Mouse (Mus musculus): ENCODE data around the gene Gm9780. TPM values are rescaled to one million over a fixed set of nuclear protein-coding genes. Genes with fewer than 3 reads are reported as not detected.
A peak's percentile ranks its signal among the peaks of the same experiment; 100 is the strongest.
"Not testable (repeated sequence)": the region's sequence is repeated elsewhere in the genome, so short reads cannot be mapped to it uniquely, and the experiment has no call there.

The Gm9780 gene
- polyA plus RNA-seq, 1 experiment from 2014 or later = 8.3 TPM

DNA sequence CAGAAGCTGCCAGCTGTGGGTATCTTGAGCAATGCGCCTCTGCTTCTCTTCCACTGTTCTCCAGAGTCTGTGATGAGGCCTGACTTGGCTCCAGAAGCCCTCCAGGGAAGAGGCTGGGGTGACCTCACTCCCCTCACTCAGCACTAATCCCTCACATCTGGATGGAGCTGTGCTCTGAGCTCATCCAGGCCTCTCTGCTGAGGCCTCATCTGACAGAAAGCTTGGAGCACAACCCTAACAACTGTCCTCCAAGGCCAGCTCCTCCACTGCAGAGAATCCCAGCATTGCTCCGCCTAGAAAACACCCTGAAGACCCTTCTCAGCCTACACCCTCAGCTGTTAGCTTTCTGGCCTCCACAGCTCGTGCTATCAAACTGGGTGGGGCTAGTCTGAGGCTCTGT is 8.1 kb downstream of the Gm9780 start:
- not testable (repeated sequence) for H3K9me3 ChIP-seq; H3K4me2 ChIP-seq (replicated peaks); H3K36me3 ChIP-seq; H3K4me3 ChIP-seq; H3K4me1 ChIP-seq; H3K27ac ChIP-seq (replicated peaks); H3K9ac ChIP-seq (replicated peaks); ATAC-seq (replicated peaks); H3K27me3 ChIP-seq
- WGBS = no CpG with 5 or more reads among the region's 3 CpGs

DNA sequence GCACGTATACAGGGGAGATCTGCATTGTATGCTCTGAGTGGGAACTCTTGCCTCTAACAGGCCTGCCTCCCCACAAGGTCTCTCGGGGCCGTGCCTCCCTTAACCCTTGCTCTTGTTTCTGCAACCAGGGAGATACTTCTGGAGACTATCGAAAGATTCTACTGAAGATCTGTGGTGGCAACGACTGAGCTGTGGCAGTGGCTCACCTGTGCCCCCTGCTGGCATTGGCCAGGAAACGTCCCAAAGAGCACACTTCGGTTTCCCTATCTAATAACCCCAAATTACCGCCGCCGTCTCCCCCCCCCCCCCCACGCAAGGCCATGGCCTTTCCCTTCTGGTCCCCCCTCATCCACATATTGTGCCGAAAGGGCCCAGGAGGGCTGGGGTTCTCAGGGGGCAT is 16.9 kb downstream of the Gm9780 start:
- H3K27ac ChIP-seq (replicated peaks); ATAC-seq (replicated peaks); H3K9ac ChIP-seq (replicated peaks); H3K4me2 ChIP-seq (replicated peaks); H3K27me3 ChIP-seq; H3K4me3 ChIP-seq; H3K4me1 ChIP-seq; H3K9me3 ChIP-seq; H3K36me3 ChIP-seq: not testable (repeated sequence)
- WGBS = no CpG with 5 or more reads among the region's 12 CpGs

- not testable (repeated sequence) for H3K27ac ChIP-seq (replicated peaks); ATAC-seq (replicated peaks); H3K36me3 ChIP-seq; H3K4me1 ChIP-seq; H3K27me3 ChIP-seq; H3K9me3 ChIP-seq; H3K4me3 ChIP-seq; H3K4me2 ChIP-seq (replicated peaks); H3K9ac ChIP-seq (replicated peaks)
- WGBS = no CpG with 5 or more reads among the region's 6 CpGs
These were observed 19.7 kb downstream of the Gm9780 start for GRCm38 (mm10) chr14:26022831-26023230.

DNA sequence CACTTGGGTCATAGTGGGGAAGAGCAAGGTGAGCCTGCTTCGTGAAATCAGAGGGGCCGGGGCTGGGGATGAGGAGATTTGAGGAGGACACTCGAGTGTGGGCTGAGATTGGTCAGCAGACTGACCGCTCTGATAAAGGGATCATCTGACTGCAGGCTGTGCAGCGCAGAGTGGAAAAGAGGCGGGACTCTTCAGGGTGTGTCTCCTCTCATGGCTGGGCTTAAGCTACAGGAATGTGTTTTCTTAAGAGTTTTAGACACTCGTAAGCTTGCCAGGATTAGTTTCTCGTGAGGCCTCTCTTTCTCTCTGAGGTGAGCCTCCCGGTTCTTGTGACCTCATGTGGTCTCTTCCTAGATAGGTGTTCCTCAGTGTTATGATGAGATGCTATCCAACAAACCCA is 21.0 kb downstream of the Gm9780 start:
- H3K27ac ChIP-seq (replicated peaks); H3K36me3 ChIP-seq; ATAC-seq (replicated peaks); H3K27me3 ChIP-seq; H3K4me2 ChIP-seq (replicated peaks); H3K9ac ChIP-seq (replicated peaks); H3K4me1 ChIP-seq; H3K4me3 ChIP-seq; H3K9me3 ChIP-seq: not testable (repeated sequence)
- WGBS = no CpG with 5 or more reads among the region's 9 CpGs

GRCm38 (mm10) chr14:26016414-26016813 is 26.1 kb downstream of the Gm9780 start:
- not testable (repeated sequence) for ATAC-seq (replicated peaks); H3K4me1 ChIP-seq; H3K9me3 ChIP-seq; H3K4me3 ChIP-seq; H3K27me3 ChIP-seq; H3K36me3 ChIP-seq; H3K4me2 ChIP-seq (replicated peaks); H3K9ac ChIP-seq (replicated peaks); H3K27ac ChIP-seq (replicated peaks)
- no CpG with 5 or more reads among the region's 7 CpGs for WGBS

- H3K9me3 ChIP-seq; H3K9ac ChIP-seq (replicated peaks); H3K4me1 ChIP-seq; H3K36me3 ChIP-seq; H3K27ac ChIP-seq (replicated peaks); H3K4me2 ChIP-seq (replicated peaks); ATAC-seq (replicated peaks); H3K4me3 ChIP-seq; H3K27me3 ChIP-seq: not testable (repeated sequence)
- WGBS = no CpG with 5 or more reads among the region's 2 CpGs
These were observed 35.0 kb downstream of the Gm9780 start for GRCm38 (mm10) chr14:26007462-26007861.

DNA sequence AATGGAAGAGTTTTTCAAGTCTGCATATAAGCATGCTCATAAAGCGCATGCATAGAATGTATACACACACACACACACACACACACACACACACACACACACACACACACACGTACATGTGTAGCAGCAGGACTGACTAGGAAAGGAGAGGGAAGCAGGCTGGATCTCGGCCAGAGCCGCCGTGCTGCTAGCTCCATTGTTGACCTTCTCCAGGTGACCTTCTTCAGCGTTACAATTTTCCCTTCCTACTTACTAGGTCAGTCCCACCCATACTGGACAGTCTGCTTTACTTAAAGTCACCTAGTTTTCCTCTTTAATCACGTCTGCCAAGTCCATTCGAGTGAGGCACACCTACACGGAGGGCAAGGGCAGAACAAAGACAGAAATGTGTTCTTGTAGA is 60.6 kb downstream of the Gm9780 start:
- not testable (repeated sequence) for H3K4me2 ChIP-seq (replicated peaks); ATAC-seq (replicated peaks); H3K9ac ChIP-seq (replicated peaks); H3K4me1 ChIP-seq; H3K27me3 ChIP-seq; H3K9me3 ChIP-seq; H3K36me3 ChIP-seq; H3K4me3 ChIP-seq; H3K27ac ChIP-seq (replicated peaks)
- WGBS = 81% methylated on average over 5 of the region's 9 CpGs

DNA sequence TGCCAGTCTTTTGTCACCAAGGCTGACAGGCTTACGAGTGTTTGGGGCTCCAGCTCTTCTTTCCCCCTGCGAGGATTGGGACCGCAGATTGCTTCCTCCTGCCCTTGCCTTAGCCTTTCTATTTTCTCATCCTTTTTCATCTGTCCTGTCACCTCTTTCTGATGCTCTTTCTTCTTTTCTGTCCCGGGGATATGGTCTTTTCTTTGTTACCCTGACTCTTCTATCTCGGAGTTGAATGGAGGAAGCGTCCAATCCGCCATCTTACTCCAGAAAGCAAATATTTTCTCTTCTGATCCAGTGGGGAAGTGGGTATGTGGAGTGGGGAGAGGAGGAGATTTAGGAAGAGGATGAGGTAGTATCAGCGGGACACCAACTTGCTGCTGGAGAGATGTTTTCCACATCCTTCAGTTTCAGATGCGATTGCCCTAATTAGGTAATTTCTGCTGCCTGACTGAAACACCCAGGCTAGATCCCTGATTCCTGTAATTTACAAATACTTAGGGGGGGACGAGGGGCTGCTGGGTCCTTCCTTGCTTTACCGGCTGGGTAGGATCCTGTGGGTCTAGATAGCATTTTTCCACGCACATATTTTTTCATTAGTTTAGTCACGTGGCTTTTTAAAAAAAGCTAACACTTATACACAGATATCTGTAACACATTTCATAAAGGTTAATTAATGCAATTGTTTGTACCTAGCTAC is 63.1 kb downstream of the Gm9780 start:
- Histone ChIP-seq H3K9ac (replicated peaks) (peak overlapping the region; percentile 42), H3K4me3 (peak overlapping the region; percentile 31), H3K4me2 (replicated peaks) (peak overlapping the region; percentile 35), H3K27ac (replicated peaks) (peak overlapping the region; percentile 88)
- not testable (repeated sequence) for H3K4me1 ChIP-seq, H3K27me3 ChIP-seq, H3K9me3 ChIP-seq, H3K36me3 ChIP-seq
- 0% methylated on average over 8 of the region's 13 CpGs for WGBS
- ATAC-seq (replicated peaks) = peak; percentile 59; the same call in 1 of the 2 replicates

GRCm38 (mm10) chr14:25978371-25979241 is 63.9 kb downstream of the Gm9780 start, which contains the start of gene Duxbl1:
Duxbl1 (plus strand) TSS chr14:25978577.
- no CpG with 5 or more reads among the region's 25 CpGs for WGBS
- peak; percentile 87 for ATAC-seq (replicated peaks)

More at GRCm38 (mm10) chr14:25978371-25979241, 63.9 kb downstream of the Gm9780 start, which contains the start of gene Duxbl1:
- H3K27me3 ChIP-seq, H3K4me1 ChIP-seq, H3K9me3 ChIP-seq, H3K36me3 ChIP-seq: not testable (repeated sequence)
- H3K27ac ChIP-seq (replicated peaks) = peak within 1 kb of the TSS; percentile 88
- H3K4me2 ChIP-seq (replicated peaks) = peak within 1 kb of the TSS; percentile 35
- peak within 1 kb of the TSS; percentile 42 for H3K9ac ChIP-seq (replicated peaks)
- H3K4me3 ChIP-seq = peak within 1 kb of the TSS; percentile 31

Other genes starting within 250 kb of the Gm9780 start
- 1.7 and 1.8 TPM in 2 replicates for gene Anxa11, start 200.6 kb downstream of the Gm9780 start, polyA plus RNA-seq (2015; fragmentation: Nextera tagmentation; extraction: Ambion mirVana)
- not detected in 2 replicates for gene Plac9a, start 139.6 kb downstream of the Gm9780 start, polyA plus RNA-seq (2015; fragmentation: Nextera tagmentation; extraction: Ambion mirVana)
- gene Tmem254a, start 115.0 kb downstream of the Gm9780 start, polyA plus RNA-seq (2015; fragmentation: Nextera tagmentation; extraction: Ambion mirVana) = 1.6 and 2.0 TPM in 2 replicates
- gene Cphx1, start 104.4 kb downstream of the Gm9780 start, polyA plus RNA-seq (2015; fragmentation: Nextera tagmentation; extraction: Ambion mirVana) = not detected in 2 replicates
- 2.1 and 3.4 TPM in 2 replicates for gene Duxbl1, start 64.1 kb downstream of the Gm9780 start, polyA plus RNA-seq (2015; fragmentation: Nextera tagmentation; extraction: Ambion mirVana)
- gene Tmem254c, start 24.6 kb upstream of the Gm9780 start, polyA plus RNA-seq (2015; fragmentation: Nextera tagmentation; extraction: Ambion mirVana) = 14.9 and 18.4 TPM in 2 replicates
- not detected in 2 replicates for gene Cphx2, start 38.8 kb upstream of the Gm9780 start, polyA plus RNA-seq (2015; fragmentation: Nextera tagmentation; extraction: Ambion mirVana)
- not detected in 2 replicates for gene Cphx3, start 39.6 kb upstream of the Gm9780 start, polyA plus RNA-seq (2015; fragmentation: Nextera tagmentation; extraction: Ambion mirVana)
- 3.8 TPM in 1 of 2 replicates, not detected in the other for gene Duxbl2, start 75.6 kb upstream of the Gm9780 start, polyA plus RNA-seq (2015; fragmentation: Nextera tagmentation; extraction: Ambion mirVana)
- 6.7 and 7.7 TPM in 2 replicates for gene Plac9b, start 139.8 kb upstream of the Gm9780 start, polyA plus RNA-seq (2015; fragmentation: Nextera tagmentation; extraction: Ambion mirVana)
- gene Tmem254b, start 164.3 kb upstream of the Gm9780 start, polyA plus RNA-seq (2015; fragmentation: Nextera tagmentation; extraction: Ambion mirVana) = 14.3 and 20.6 TPM in 2 replicates
- 0.42 and 3.2 TPM in 2 replicates for gene Duxbl3, start 215.3 kb upstream of the Gm9780 start, polyA plus RNA-seq (2015; fragmentation: Nextera tagmentation; extraction: Ambion mirVana)